Mouse (Mus musculus): ENCODE data around the gene Gpr87. TPM values are rescaled to one million over a fixed set of nuclear protein-coding genes. Genes with fewer than 3 reads are reported as not detected.

The Gpr87 gene
- polyA plus RNA-seq, 1 experiment from 2014 or later: not detected

DNA sequence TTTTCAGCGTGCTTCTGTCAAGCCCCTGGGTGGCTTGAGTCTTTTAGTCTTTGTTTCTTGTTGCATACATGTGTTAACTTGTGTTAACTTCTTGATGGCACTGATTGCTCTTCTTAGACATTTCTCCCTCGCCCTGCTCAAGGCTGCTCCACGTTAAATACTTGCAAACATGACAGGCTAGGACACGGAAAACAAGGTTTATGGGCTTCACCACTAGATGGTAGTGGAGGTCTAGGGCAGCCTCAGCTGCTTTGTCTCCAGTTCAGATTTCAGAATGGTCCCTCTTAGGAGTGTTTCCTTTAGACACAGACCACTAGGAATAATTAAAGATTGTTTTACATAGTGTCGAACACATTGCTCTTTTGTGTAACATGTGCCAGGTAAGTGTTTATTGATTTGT is 19.7 kb downstream of the Gpr87 start:
- Histone ChIP-seq H3K27ac (ENCODE audit: low read depth, low read length) (no peak overlapping the region), H3K27me3 (ENCODE audit: control insufficient read depth, insufficient read depth, low read length) (no peaks in the 10 kb centered on the region), H3K4me3 (ENCODE audit: low read depth, low read length) (no peak overlapping the region), H3K9me3 (ENCODE audit: control insufficient read depth, low read length) (no peaks in the 10 kb centered on the region), H3K36me3 (ENCODE audit: control insufficient read depth, insufficient read depth, low read length) (no peaks in the 10 kb centered on the region), H3K4me1 (ENCODE audit: control insufficient read depth, insufficient read depth, low read length) (no peaks in the 10 kb centered on the region), H3K9ac (ENCODE audit: low read length) (no peak overlapping the region), H3K4me2 (ENCODE audit: low read depth) (no peak overlapping the region)
- WGBS: 41% methylated on average over 5 of the region's 5 CpGs
- peak; percentile 44 for DNase-seq (ENCODE audit: low spot score)
- ATAC-seq (ENCODE audit: insufficient read depth, low FRiP score, low TSS enrichment): no peak

- H3K4me3 ChIP-seq (ENCODE audit: low read depth, low read length): no peak overlapping the region
- H3K4me1 ChIP-seq (ENCODE audit: control insufficient read depth, insufficient read depth, low read length): no peaks in the 10 kb centered on the region
- ATAC-seq (ENCODE audit: insufficient read depth, low FRiP score, low TSS enrichment) (no peak), DNase-seq (ENCODE audit: low spot score) (no peak)
- H3K9me3 ChIP-seq (ENCODE audit: control insufficient read depth, low read length): no peaks in the 10 kb centered on the region
- WGBS: 77% methylated on average over 6 of the region's 6 CpGs
- H3K4me2 ChIP-seq (ENCODE audit: low read depth): no peak overlapping the region
- H3K27ac ChIP-seq (ENCODE audit: low read depth, low read length): no peak overlapping the region
- H3K36me3 ChIP-seq (ENCODE audit: control insufficient read depth, insufficient read depth, low read length): no peaks in the 10 kb centered on the region
- no peak overlapping the region for H3K9ac ChIP-seq (ENCODE audit: low read length)
- no peaks in the 10 kb centered on the region for H3K27me3 ChIP-seq (ENCODE audit: control insufficient read depth, insufficient read depth, low read length)
These were observed 20.3 kb downstream of the Gpr87 start for GRCm38 (mm10) chr3:59174426-59175154.

GRCm38 (mm10) chr3:59169921-59170627 is 24.8 kb downstream of the Gpr87 start:
- no peak for DNase-seq (ENCODE audit: low spot score)

GRCm38 (mm10) chr3:59169215-59169614 is 25.7 kb downstream of the Gpr87 start:
- no peak overlapping the region for H3K27ac ChIP-seq (ENCODE audit: low read depth, low read length)
- no peaks in the 10 kb centered on the region for H3K27me3 ChIP-seq (ENCODE audit: control insufficient read depth, insufficient read depth, low read length)
- H3K4me3 ChIP-seq (ENCODE audit: low read depth, low read length): no peak overlapping the region
- H3K9ac ChIP-seq (ENCODE audit: low read length): no peak overlapping the region
- DNase-seq (ENCODE audit: low spot score) (no peak), ATAC-seq (ENCODE audit: insufficient read depth, low FRiP score, low TSS enrichment) (no peak)
- H3K4me1 ChIP-seq (ENCODE audit: control insufficient read depth, insufficient read depth, low read length): no peaks in the 10 kb centered on the region
- H3K4me2 ChIP-seq (ENCODE audit: low read depth): no peak overlapping the region
- no peaks in the 10 kb centered on the region for H3K9me3 ChIP-seq (ENCODE audit: control insufficient read depth, low read length)
- WGBS: 72% methylated on average over 4 of the region's 4 CpGs
- no peaks in the 10 kb centered on the region for H3K36me3 ChIP-seq (ENCODE audit: control insufficient read depth, insufficient read depth, low read length)

More at GRCm38 (mm10) chr3:59169921-59170627, 24.8 kb downstream of the Gpr87 start:
- Histone ChIP-seq H3K36me3 (ENCODE audit: control insufficient read depth, insufficient read depth, low read length) (no peaks in the 10 kb centered on the region), H3K9me3 (ENCODE audit: control insufficient read depth, low read length) (no peaks in the 10 kb centered on the region), H3K27me3 (ENCODE audit: control insufficient read depth, insufficient read depth, low read length) (no peaks in the 10 kb centered on the region), H3K4me2 (ENCODE audit: low read depth) (no peak overlapping the region), H3K4me1 (ENCODE audit: control insufficient read depth, insufficient read depth, low read length) (no peaks in the 10 kb centered on the region), H3K27ac (ENCODE audit: low read depth, low read length) (no peak overlapping the region), H3K9ac (ENCODE audit: low read length) (no peak overlapping the region), H3K4me3 (ENCODE audit: low read depth, low read length) (no peak overlapping the region)
- 55% methylated on average over 2 of the region's 2 CpGs for WGBS
- no peak for ATAC-seq (ENCODE audit: insufficient read depth, low FRiP score, low TSS enrichment)

- no peaks in the 10 kb centered on the region for H3K36me3 ChIP-seq (ENCODE audit: control insufficient read depth, insufficient read depth, low read length)
- H3K4me3 ChIP-seq (ENCODE audit: low read depth, low read length): no peak overlapping the region
- H3K9me3 ChIP-seq (ENCODE audit: control insufficient read depth, low read length): no peaks in the 10 kb centered on the region
- no peaks in the 10 kb centered on the region for H3K4me1 ChIP-seq (ENCODE audit: control insufficient read depth, insufficient read depth, low read length)
- no peak overlapping the region for H3K4me2 ChIP-seq (ENCODE audit: low read depth)
- no peak overlapping the region for H3K9ac ChIP-seq (ENCODE audit: low read length)
- ATAC-seq (ENCODE audit: insufficient read depth, low FRiP score, low TSS enrichment) (no peak), DNase-seq (ENCODE audit: low spot score) (no peak)
- H3K27me3 ChIP-seq (ENCODE audit: control insufficient read depth, insufficient read depth, low read length): no peaks in the 10 kb centered on the region
- no peak overlapping the region for H3K27ac ChIP-seq (ENCODE audit: low read depth, low read length)
- WGBS: 87% methylated on average over 6 of the region's 6 CpGs
These were observed 26.4 kb downstream of the Gpr87 start for GRCm38 (mm10) chr3:59168476-59168875.

GRCm38 (mm10) chr3:59167417-59168054 is 27.4 kb downstream of the Gpr87 start:
- Histone ChIP-seq H3K27ac (ENCODE audit: low read depth, low read length) (no peak overlapping the region), H3K9me3 (ENCODE audit: control insufficient read depth, low read length) (no peaks in the 10 kb centered on the region), H3K4me3 (ENCODE audit: low read depth, low read length) (no peak overlapping the region), H3K36me3 (ENCODE audit: control insufficient read depth, insufficient read depth, low read length) (no peaks in the 10 kb centered on the region), H3K9ac (ENCODE audit: low read length) (no peak overlapping the region), H3K4me2 (ENCODE audit: low read depth) (no peak overlapping the region), H3K27me3 (ENCODE audit: control insufficient read depth, insufficient read depth, low read length) (no peaks in the 10 kb centered on the region), H3K4me1 (ENCODE audit: control insufficient read depth, insufficient read depth, low read length) (no peaks in the 10 kb centered on the region)
- DNase-seq (ENCODE audit: low spot score): no peak
- 81% methylated on average over 2 of the region's 2 CpGs for WGBS
- ATAC-seq (ENCODE audit: insufficient read depth, low FRiP score, low TSS enrichment): no peak

DNA sequence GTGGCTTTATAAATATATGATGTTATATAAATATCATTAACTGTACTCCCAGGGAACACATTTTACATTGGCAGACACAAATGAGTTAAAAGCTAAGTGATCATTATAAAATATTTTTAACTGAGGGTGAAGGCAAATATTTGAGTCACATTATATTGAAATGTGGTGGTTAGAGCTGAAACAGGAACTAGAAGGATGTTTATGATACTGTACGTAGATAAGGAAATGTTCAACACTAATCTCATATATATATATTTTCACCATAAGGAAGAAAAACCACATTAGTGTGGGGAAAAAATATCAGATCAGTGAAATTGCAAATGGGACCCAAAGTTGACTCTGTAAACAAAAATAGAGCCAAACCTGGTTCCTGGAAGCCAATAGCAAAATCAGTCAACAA is 34.4 kb downstream of the Gpr87 start:
- Histone ChIP-seq H3K4me2 (ENCODE audit: low read depth) (no peak overlapping the region), H3K9me3 (ENCODE audit: control insufficient read depth, low read length) (no peaks in the 10 kb centered on the region), H3K27ac (ENCODE audit: low read depth, low read length) (no peak overlapping the region), H3K9ac (ENCODE audit: low read length) (no peak overlapping the region), H3K36me3 (ENCODE audit: control insufficient read depth, insufficient read depth, low read length) (no peaks in the 10 kb centered on the region), H3K4me3 (ENCODE audit: low read depth, low read length) (no peak overlapping the region), H3K4me1 (ENCODE audit: control insufficient read depth, insufficient read depth, low read length) (no peaks in the 10 kb centered on the region), H3K27me3 (ENCODE audit: control insufficient read depth, insufficient read depth, low read length) (no peaks in the 10 kb centered on the region)
- no peak for ATAC-seq (ENCODE audit: insufficient read depth, low FRiP score, low TSS enrichment)
- no peak for DNase-seq (ENCODE audit: low spot score)
- 91% methylated on average over 1 of the region's 1 CpGs for WGBS

- no peaks in the 10 kb centered on the region for H3K36me3 ChIP-seq (ENCODE audit: control insufficient read depth, insufficient read depth, low read length)
- H3K4me2 ChIP-seq (ENCODE audit: low read depth): no peak overlapping the region
- WGBS: 92% methylated on average over 5 of the region's 5 CpGs
- no peak overlapping the region for H3K9ac ChIP-seq (ENCODE audit: low read length)
- no peak overlapping the region for H3K27ac ChIP-seq (ENCODE audit: low read depth, low read length)
- ATAC-seq (ENCODE audit: insufficient read depth, low FRiP score, low TSS enrichment): no peak
- H3K27me3 ChIP-seq (ENCODE audit: control insufficient read depth, insufficient read depth, low read length): no peaks in the 10 kb centered on the region
- no peaks in the 10 kb centered on the region for H3K9me3 ChIP-seq (ENCODE audit: control insufficient read depth, low read length)
- H3K4me3 ChIP-seq (ENCODE audit: low read depth, low read length): no peak overlapping the region
- no peaks in the 10 kb centered on the region for H3K4me1 ChIP-seq (ENCODE audit: control insufficient read depth, insufficient read depth, low read length)
- DNase-seq (ENCODE audit: low spot score): no peak
These were observed 37.9 kb downstream of the Gpr87 start for GRCm38 (mm10) chr3:59157048-59157447.

All from neural tube, embryonic 11.5 days (tissue).